Mouse (Mus musculus): Measurements from ENCODE around the gene Pcca.

The Pcca gene

DNA sequence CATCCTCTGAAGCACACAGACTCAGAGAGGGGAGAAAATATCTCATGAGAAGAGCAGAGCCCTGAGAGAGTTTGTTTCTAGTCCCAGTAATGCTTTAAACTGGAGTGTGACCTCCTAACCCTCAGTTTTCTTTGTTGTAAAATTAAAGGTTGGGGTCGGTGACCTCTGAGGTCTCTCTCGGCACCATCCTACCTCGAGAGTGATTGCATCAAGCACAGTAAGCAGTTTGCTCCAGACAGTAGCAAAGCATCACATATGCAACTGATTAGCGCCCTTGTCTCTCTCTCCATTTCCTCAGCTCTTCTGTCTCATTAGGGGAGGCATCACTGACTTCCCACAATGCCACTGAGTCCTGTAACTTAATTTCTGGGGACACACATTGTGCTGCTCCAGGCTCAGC is 302.1 kb downstream of the Pcca start:
- DNase-seq (ENCODE audit: low spot score in 2 of 2), result no peak

DNA sequence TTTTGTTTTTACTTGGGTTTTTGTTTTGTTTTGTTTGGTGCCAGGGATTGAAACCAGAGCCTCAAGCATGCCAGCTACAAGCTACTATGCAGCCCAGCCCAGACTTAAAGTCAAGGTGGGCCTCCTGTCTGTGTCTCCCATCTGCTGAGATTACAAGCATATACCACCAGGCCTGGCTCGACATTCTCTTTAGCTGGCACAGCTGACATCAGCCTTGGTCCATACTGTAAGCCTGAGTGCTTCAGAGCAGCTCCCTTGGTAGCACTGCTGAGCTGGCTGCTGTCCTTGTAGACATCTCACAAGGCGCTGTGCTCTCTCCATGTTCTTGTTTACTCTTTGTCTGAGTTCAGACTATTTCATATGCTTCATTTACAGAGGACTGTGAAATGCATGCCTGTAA is 302.9 kb downstream of the Pcca start:
- DNase-seq (ENCODE audit: low spot score in 2 of 2), result no peak

DNA sequence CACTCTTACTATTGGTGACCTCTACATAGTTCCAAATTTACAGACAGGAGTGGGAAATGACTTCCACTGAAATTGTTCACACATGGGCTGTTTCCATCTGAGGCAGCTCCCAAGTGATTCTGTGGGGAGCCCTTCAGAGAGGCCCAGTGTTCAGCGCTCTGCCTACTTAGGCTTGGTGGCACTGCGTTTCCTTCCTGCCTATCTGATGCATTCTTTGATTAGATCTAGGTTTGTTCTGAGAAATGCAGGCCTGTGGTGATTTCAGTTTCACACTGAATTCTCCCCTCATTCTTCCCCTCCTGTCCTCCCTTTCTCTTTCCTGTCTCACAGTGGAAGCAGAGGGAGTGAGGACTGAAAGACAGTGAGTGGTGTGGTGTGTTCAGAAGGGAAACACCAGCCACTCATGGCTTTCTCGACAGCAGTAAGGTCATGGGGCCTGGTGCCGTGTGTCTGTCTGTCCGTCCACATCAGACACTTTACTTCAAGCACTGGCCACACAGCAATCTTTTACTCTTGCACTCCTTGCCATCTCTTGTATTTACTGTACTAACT is 318.5 kb downstream of the Pcca start:
- no peak for DNase-seq (ENCODE audit: low spot score in 2 of 2)

DNA sequence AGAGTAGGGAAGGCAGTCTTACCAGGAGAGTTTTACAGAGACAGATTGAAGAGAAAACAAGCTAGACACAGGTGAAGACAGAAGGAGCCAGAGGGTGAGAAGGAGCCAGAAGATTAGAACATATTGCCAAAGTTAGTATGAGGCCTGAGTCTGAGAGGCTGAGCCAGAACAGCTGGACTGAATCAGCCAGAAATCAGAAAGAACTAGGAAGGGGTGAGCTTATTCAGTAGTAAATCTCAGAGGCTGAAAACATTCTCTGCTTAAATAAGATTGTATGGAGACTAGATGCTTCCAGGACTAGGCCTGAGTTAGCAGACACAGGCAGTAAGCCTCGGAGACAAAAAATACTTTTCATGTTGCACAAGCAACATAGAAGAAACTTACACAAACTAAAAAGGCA is 325.7 kb downstream of the Pcca start:
- DNase-seq (ENCODE audit: low spot score in 2 of 2), result no peak

DNA sequence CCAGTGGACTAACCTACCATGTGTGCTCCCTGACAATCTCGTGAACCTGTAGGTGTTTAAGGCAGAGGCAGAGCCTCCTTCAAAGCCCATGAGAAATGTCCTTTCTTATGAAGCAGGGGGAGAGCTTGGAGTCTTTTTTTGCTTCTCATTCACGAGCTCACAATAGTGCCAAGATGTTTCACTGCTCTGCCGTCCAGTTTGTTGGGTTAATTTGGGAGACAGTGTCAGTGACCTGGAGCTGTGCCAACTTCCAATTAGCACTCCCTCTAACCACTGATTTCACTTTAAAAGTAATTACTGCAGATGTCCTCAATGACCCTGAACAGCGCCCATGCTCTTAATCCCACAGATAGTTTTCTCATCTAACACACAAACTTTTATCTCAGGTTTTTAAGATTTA is 328.5 kb downstream of the Pcca start:
- no peak for DNase-seq (ENCODE audit: low spot score in 2 of 2)

DNA sequence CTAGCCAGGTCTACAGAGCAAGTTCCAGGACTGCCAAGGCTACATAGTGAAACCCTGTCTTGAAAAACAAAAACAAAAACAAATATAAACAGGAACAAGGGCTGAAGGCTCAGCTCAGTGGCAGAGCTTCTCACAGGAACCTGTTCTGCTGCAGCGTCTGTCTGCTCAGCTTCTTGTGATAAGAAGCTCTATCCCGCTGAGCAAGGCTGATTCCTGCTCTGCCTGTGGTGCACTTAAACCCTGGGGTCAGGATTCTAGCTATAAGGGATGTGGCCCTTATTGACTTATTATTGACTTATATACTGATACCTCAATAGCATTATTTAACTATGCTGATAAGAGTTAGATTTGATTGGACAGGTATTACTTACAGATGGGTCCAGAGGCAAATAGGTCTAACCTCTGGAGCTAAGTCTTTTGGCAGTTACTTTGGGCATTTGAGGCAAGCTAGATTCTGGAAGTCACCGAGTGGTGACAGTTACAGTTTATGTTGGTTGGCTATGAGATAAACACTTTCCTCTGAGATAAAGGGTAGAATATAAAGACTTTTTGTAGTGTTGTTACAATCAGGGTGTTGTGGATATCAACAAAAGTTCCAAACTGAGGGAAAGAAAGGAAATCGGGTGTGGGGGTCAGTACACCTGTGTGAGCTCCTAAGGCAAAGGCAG is 331.5 kb downstream of the Pcca start:
- DNase-seq (ENCODE audit: low spot score in 2 of 2), result no peak

DNA sequence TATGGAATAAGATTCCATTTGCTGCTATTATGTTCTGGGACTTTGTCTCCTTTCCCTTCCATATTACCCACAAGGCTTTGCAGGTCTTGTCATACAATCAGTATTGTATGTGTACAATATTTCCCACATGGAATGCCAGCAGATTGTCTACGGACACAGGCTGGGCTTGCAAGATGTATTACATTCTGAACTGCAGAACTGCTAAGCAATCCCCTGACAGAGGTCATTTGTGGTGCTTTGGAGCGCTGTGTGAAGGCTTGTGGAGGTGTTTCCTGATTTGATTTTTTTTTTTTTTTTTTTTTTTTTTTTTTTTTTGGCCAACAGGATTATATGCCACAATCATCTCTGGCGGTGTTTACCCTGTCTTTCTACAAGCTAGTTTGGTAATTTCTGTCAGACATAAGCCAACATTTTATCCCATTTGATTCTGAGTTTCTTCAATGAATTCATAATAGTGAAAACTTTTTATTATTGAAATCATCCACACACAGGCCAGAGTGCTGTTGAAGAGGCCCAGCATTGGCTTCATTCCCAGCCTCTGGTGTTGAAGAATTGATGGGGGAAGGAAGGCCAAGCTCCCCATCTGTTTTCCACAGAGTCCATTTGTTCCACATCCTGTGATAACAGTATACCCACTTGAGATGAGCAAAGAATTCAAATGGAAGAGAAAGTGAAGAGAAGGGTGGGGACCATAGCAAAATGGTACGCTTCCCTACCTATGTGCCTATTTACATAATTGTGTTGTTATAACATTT is 333.6 kb downstream of the Pcca start:
- no peak for DNase-seq (ENCODE audit: low spot score in 2 of 2)

DNA sequence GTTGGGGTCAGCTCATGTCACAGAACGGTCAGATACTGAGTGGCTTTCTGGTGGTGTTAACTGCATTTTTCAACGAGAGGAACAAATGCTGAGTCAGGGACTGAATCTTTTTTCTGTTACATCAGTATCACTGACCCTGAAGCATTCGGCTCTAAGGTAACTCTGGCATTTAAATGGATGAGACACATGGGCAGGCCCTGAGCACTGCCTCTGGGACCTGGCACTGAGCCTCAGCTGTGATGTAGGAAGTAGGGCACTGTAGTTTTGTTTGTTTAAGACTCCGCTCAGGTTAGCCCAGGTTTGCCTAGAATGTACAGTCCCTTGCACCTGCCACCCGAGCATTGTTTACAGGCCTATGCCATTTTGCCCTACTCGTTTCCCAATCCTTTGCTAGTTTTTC is 335.7 kb downstream of the Pcca start:
- DNase-seq (ENCODE audit: low spot score in 2 of 2), result no peak

DNA sequence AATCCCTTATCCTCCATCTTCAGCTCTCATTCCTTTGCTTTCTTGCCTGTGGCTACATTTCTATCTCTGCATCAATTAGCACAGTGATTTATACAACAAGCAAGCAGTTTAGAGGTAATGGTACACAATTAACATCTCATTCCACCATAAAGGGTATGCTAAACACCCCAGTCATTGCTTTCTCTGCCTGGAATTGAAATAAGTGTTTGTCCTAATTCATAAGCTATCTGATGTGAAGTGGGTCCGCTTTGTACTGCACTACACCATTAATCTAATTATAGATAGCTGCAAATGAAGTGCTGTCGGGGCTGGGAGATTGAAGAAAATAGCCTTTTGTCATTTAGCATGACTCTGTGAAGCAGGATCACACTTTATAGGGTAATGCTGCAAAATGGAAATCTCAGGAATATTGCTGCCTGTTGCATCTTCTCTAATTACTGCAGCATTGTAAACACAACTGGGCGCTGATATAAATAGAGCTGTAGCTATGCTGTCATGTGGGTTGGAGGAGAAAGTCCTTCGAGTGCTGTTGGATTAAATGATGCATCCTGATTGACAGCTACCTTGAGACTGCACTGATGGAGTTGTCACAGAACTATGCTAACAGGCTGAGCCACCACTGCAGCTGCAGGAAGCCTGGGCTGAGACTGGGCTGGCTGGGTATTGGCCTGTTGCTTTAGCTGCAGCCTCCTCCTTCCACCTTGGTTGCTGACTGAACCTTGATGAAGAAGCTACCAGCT is 337.9 kb downstream of the Pcca start:
- no peak for DNase-seq (ENCODE audit: low spot score in 2 of 2)

DNA sequence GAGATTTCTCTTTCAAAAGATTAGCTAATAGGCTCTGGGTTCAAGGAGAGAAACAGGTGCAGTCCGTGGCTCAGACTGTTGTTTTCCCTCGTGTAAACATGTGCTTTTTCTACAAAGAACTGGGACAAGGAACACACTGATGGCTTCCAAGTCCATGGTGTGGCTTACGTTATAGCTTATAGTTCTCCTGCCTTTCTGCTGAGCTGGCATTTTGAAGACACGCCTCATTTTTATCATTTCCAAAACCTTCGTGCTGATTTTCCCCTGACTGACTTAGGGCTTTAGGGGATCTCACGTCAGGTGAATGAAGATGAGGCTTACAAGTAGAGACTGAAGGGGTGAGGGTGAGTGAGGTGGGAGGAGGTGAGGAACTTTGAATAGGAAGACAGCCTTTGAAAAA is 338.5 kb downstream of the Pcca start:
- no peak for DNase-seq (ENCODE audit: low spot score in 2 of 2)

DNA sequence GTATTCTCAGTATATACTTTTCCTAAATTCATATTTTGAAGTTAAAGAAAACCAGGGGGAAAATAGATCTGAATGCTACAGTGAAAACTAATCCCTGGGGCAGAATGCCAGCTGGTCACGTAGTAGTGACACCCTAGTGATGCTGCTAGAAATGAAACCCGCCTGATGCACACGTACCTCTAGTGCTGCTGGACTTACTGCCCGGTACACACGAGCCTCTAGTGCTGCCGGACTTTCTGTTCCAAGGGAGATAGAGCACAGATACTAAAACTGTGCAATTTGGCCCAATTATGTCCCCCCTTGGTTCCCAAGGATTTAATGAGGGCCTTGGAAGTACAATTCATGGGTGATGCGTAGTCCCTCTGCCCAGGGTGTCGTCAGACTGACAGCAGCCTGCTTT is 340.9 kb downstream of the Pcca start:
- DNase-seq (ENCODE audit: low spot score in 2 of 2), result no peak

DNA sequence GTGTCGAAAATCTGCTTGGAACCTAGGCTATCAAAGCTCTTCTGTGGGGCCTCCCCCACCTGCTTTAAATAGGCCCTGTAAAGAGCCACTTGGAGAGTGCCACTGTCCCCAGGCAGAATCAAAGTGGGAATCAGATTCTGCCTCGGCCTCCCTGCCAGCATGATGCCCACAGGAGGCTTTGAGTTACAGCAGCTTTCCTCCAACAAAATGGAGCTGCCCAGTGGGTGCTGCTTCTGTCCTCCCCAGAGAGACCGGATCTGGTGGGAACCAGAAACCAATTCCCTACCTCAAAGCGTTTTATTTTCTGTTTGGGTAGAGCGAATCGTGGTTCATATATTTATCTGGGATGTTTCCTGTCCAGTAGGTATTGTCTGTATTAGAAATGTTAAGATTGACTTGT is 341.5 kb downstream of the Pcca start:
- DNase-seq (ENCODE audit: low spot score in 2 of 2), result no peak

DNA sequence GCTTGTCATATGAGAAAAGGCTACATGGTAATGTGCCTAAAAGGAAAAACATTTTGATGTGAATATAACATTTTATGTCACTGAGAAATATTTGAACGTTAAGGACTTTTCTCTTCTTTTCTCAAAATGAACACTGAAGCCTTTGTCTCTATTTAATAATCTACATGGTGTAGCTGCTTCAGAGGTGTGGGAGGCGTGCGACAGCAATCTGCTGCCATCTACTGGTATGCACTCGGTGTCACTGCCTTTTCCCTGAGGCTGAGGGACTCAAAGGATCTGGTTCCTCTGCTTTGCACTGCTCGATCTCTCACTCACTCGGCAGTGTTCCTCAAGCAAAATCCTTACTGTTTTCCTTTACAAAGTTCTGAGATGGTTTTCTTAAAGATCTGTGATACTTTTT is 342.0 kb downstream of the Pcca start:
- peak; percentile 72 to 81 for DNase-seq (ENCODE audit: low spot score in 2 of 2)

DNA sequence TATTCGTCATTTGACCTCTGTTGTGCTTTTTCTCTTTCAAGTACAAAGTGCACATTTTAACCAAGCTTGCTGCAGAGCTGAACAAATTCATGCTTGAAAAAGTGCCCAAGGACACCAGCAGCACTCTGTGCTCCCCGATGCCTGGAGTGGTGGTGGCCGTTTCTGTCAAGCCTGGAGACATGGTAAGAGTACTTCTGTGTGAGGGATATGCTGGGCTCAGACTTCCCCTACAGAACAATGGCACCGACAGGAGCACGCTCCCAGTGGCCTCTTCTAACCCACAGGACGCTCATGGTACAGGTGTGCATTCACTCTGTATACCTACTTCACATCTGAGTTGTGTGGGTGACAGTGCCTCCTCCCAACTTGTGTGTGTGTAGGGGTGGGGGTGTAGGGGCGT is 342.6 kb downstream of the Pcca start:
- DNase-seq (ENCODE audit: low spot score in 2 of 2), result no peak

DNA sequence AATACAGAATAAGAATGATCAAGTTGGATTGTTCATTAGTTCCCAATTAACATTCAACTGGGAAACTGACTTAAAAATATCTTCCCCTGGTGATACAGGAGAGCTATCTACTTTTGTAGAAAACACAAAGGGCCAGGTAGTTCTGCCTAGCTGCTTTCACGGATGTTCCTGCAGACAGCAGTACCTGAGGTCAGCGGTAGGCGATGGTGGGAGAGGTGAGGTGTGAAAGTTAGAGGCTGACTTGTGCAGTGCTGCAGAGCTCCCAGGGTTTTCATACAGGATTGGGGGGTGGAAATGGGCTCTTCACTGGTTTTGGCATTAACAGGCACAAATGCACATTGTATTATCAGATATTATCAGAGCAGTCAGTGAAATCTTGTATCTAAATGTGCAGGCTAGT is 343.7 kb downstream of the Pcca start:
- no peak for DNase-seq (ENCODE audit: low spot score in 2 of 2)

DNA sequence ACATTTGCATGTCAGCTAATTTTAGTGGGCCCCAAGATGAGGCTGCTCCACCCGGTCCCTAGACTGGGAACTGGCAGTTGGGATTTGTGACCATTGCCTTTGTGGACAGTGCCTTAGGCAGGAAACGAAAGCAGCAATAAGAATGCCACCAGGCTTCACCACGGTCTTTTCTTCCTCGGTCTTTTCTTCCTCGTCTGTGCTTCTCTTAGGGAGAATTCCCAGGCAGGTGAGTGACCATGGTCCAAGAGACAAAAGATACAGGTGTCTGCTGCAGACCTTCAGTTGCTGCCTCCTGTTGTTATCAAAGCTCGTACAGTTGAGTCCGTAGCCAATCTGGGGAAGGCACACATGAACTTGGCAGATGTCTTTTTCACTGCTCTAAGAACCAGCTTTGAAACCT is 346.2 kb downstream of the Pcca start:
- DNase-seq (ENCODE audit: low spot score in 2 of 2), result no peak

DNA sequence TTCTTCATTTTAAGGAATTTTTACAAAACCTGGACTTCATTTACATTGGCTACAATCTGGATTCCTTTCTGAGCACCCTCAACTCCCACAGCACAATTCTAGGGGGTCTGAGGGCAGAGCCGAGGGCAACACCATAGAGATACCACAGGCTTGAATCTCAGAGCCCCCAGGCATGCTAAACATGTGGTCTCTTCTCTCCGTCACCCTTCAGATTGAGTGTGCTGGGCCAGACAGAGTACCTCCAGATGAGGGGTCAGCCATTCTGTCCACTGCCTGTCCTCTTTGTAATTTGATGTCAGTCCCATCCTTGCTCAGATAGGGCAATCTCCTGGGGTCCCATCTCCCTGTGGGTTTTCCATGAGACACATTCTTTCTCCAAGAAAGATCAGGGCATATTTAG is 347.6 kb downstream of the Pcca start:
- no peak for DNase-seq (ENCODE audit: low spot score in 2 of 2)

DNA sequence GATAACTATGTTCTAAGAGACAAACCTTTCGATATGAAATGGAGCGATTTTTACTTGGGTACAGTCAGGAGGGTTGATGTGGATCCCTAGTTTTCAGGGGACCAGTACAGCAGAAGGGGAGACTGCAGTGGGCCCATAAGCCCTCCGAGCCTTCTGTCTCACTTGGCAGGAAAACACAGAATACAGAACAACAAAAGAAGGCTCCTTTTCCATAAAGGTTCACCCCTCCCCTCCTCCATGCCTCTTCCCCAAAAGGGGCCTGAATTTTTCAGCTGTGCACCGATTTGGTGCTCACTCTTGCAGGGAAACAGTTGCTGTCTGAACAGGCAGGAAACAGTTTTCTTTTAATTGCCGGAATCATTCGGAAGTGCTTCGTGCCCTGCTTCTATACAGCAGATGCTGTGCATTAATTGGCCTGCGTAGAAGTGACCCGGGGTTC is 348.1 kb downstream of the Pcca start:
- no peak for DNase-seq (ENCODE audit: low spot score in 2 of 2)

DNA sequence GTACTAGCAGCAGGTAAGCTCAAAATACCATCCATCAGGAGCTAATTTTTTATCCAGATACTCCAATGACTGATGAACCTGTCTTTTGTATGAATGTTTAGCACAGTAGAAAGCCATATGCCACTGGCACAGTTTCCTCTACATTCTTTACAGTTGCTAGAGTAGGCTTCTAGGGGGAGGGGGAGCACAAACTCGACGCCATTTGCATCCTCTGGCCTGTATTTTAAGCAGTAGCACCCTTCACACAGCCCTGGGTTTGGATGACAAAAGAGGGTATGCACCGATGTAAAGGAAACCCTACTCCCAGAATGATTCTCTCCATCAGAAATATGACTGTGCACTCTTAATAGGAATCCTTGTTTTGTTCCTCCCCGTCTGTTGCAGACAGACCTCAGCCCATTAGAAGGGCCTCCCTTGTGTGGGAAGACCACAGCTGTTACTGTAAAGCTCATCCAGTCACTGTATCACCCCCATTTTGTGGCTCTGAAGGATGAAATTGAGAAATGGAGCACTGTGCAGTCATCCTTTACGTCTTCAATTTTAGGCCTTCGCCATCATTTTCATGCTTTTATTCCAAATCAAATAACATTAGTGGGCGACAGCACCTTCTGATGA is 348.8 kb downstream of the Pcca start:
- DNase-seq (ENCODE audit: low spot score in 2 of 2), result no peak

DNA sequence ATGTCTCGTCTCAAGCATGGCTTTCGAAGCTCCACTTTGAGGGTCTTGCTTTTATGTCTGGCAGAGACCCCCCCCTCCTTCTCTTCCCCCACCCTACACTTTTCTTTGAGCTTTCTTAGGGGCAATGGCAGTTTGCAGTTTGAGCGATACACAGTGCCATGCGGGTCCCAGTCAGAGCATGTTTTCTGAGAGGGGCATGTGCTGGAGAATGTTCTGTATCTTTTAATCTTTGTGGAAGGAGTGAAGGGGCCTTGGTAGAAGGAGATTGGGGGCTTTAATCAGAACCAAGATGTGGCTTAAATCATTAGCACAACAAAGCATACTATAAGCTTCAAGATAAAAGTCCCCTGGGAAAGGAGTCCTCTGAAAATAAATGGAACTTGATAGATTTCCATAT is 349.3 kb downstream of the Pcca start:
- no peak for DNase-seq (ENCODE audit: low spot score in 2 of 2)

DNA sequence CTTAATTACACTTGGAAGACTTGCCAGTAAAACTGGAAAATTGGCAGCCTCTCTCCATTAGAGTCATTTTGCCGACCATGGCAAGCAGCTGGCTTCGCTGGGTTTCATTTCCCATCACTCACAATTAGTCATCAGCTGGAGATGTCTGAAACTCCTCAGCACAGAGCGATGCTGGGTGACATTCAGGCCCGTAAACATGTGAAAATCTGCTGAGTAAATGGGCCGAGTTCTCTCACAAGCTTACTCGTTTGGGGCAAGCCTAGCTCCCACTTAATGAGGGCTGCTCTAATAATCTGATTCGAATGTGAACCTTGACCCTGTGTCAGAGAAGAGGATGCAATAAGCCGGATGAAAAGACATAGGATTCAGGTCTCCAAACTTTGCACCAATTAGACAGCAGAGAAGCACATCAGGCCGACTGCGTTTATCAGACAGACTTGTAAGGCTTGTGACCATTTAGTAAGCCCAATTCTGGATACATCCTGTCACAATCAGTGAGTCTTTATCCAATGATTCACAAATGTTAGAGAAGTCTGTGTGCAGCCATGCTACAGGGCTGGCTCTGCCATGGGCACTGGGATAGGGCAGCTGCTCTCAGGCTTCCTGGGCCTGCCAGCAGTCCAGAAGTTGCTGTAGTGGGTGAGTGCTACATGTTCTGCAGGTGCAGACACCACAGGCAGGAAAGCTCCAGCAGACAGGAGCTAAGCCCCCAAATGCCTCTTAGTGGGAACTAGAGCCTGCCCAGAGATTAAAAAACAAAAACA is 349.9 kb downstream of the Pcca start:
- no peak for DNase-seq (ENCODE audit: low spot score in 2 of 2)

DNA sequence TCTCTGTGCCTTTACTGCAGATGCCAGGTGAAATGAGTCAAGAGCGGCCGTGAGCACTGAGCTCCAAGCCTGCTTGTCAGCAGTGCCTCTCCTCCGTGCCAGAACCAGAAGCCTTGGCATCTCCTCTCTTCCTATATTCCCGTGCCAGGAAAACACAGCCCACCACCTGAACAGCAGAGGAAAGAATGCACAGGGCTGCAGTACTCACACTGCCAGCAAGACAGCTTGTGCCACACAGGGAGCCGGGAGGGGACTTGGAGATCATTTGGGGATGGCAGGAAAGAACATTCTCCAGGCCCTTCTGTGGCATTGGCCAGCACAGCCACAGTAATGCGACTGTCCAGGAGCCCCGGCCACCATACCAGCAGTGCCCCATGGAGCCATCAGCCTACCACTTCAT is 351.8 kb downstream of the Pcca start:
- no peak for DNase-seq (ENCODE audit: low spot score in 2 of 2)

All from frontal cortex, postnatal 14 days (tissue).